Mouse (Mus musculus) liver, embryonic 14.5 days (tissue): ENCODE data around the gene Gfpt1.

ENCODE experiments used
- CTCF ChIP-seq: IDR thresholded peaks from 2 replicates; pipeline ENCODE4 v1.5.1; 2016; ENCODE audit warnings: antibody characterized with exemption, low read depth, control low read depth
- EP300 ChIP-seq: IDR thresholded peaks from 2 replicates; pipeline ENCODE4 v1.6.1; 2016; ENCODE audit warnings: antibody characterized with exemption, low read depth

DNA sequence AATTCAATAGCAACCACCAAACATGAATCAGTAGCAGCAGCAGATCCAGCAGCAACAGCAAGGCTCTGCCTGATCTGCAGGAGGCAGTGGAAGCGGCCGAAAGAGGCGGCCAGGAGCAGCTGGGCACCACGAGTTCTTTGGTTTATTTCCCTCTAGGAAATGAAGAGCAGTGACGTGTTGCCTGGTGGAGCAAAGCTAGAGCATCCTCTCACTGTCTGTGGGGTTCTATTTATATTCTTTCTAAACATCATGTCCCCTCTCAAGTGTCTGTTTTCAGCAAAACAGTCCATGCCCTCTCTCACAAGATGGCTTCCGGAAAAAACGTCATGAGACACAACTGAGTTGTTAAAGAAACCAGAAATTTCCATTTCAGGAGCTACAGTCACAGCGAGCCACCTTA is 3.5 kb upstream of the Gfpt1 start:
- TF ChIP-seq CTCF (no peak), EP300 (no peak)
